Mouse (Mus musculus): Measurements from ENCODE around the gene Hrh3.
A peak's percentile ranks its signal among the peaks of the same experiment; 100 is the strongest.

Hrh3 gene

DNA sequence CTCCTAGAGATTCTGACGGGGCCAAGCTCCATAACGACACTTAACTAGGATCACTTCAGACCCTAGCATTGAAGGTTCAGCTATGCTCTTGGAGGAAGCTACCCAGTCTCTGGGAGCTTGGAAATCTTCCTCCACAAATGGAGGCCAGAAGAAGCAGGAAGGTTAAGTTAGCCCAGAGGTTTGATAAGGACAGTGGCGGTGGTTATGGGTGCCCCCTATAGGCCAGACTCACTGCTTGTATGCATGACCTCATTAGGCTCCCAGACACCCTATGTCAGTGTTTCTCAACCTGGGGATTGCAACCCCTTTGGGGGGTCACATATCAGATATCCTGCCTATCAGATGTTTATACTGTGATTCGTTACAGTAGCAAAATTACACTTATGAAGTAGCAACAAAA lies 2.8 kb upstream of the Hrh3 start:
- DNase-seq (ENCODE audit: low read depth in 2 of 2, low spot score in 2 of 2) = no peak

DNA sequence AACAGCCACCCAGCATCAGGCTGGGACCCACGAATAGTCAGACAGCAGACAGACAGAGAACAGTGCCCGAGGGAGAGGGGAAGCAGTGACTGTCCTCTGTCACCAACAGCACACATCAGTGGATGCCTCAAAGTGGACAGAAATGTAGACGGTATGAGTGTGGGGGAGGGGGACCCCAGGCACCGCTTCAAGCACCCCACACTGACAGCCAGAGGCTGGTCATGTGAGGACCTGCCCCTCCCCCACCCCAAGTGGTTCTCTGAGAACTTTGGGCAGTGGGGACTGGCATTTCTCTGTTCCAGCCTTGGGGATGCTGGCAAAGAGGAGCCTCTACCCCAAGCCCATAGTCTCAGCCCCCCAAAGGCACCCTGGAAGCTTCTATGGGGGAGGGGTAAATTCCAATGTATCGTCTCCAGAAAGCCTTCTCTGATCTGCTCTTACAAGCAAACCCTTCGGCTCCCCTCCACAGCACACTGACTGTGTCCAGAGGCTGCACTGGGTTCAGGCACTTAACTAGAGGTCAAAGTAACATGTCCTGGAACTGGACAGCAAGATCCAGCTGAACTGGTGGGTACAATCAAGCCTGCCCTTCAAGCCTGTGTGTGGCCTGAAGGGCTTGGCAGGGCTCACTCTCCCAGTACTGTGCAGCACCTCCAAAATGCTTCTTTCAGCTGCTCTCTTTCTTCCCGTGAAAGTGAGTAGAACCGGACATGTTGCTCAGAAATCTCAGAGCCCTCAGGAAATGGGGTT lies 1.3 kb upstream of the Hrh3 start:
- DNase-seq (ENCODE audit: low read depth in 2 of 2, low spot score in 2 of 2) = no peak

DNA sequence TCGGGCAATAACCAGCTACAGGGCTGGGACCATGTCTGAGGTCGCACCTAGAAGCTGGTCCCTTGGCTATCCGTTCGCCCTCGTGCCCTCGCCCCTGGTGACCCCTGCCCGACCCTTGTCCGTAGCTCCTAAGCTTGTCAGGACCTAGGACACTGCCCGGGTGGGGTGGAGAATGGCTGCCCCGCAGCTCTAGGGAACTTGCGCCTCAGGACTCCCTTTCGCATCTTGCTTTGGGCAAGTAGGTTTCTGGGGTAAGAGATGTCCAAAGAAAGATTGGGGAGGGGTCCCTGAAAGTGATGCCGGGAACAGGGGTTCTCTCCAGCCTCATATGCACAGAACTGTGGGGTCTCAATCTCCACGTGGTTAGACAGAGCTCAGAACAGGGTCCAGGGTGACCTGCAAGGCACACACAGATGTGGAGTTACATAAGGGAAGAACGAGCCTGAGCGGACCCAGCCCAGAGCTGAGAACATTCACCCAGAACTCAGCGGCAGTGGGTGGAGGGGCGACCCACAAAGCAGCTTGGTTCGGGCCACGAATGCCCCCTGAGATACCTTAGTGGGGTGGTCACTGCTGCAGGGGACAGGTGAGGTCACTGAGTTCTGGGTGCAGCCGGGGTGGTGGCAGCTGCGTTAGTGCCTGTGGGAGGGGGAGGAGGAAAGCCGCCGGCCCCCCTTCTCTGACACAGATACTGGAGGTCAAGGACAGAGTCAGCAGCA lies 530 bp upstream of the Hrh3 start:
- no peak for DNase-seq (ENCODE audit: low read depth in 2 of 2, low spot score in 2 of 2)

DNA sequence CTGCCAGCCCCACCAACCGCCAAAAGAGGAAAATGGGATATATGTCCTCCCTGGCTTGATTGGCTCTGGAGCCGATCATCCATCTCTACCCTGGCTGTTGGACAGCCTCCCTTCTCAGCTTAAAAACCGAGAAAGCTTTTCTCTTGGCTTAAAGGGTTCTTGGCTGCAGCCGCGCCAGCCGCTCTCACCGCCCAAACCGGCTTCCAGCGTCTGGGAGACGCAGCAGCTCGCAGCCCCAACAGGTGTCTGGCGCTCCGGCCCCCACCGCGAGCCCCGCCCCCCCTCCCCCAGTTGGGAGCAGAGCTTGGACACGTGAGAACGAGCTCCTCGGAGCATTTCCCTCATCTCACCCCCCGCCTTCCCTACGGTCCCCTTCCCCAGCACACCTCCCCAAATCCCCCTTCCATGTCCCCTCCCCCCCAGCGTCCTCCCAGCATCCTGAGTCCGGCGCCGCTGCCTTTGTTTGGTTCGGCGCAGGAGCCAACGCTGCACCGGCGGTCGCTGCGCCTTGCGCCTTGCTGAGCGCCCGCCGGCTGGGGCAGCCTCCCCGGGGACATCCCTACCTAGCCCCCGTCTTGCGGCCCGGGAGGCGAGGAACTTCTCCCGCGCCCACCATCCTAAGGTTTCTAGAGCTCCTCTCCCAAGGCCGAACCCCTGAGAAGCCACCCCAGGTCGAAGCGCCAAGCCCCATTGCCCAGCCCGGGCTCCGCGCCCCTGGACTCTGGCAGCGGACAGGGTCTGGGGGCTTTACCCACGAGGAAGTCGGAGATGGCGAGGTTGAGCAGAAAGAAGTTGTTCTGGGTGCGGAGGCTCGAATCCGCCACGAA lies 924 bp downstream of the Hrh3 start:
- no peak for DNase-seq (ENCODE audit: low read depth in 2 of 2, low spot score in 2 of 2)

DNA sequence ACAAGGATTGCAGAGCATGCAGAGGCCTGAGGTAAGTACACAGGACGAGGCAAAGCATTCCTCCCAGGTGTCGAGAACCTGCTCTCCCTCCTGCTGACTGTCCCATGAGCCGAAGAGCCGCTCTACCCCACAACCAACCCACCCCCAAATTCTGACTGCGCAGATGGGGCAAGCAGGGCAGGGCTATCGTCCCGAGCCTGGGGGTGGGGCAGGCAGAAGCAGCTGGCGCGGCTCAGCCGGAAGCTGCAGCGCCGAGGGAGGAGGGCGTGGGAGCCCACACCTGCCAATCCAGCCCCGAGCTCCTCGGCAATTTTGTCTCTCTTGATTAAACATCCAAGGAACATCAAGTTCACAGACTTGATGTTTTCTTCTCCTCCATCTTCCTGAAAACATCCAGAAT lies 4.8 kb downstream of the Hrh3 start:
- no peak for DNase-seq (ENCODE audit: low read depth in 2 of 2, low spot score in 2 of 2)

DNA sequence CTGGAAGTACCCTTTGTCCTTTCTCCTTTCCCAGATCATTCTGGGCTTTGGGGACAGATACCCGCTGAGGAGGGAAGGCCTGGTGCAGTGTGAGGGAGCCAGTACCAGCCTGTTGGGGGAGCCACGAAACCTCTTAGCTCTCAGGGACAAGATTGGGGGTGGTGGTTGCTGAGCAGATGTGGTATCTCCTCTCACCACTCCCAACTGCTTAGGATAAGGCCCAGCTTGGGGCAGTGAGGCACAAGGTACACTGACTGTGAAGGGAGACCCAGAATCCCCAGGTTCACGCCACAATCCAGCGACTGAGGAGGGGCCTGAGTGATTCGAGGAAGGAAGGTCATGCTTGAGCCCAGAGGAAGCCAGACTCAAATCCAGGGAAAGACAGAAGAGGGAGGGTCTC lies 6.1 kb downstream of the Hrh3 start:
- no peak for DNase-seq (ENCODE audit: low read depth in 2 of 2, low spot score in 2 of 2)

DNA sequence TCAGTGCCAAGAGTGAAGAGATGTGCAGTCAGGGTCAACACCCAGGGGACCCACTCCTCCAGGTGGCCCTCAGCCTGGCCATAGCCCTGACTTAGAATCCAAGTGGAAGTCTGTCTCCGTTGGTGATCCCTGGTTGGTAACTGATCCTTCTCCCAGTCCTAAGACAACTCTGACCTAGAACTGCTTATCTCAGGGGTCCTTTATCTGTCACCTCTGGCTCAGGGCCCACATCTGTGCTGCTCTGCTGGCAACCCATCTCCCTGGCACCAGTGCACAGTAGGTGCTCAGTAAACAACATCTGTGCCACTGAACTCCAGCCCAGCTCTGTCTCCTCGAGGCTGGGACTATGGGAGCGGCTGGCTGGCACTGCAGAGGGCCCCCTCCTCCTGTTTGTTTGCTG lies 6.7 kb downstream of the Hrh3 start:
- DNase-seq (ENCODE audit: low read depth in 2 of 2, low spot score in 2 of 2) = no peak

DNA sequence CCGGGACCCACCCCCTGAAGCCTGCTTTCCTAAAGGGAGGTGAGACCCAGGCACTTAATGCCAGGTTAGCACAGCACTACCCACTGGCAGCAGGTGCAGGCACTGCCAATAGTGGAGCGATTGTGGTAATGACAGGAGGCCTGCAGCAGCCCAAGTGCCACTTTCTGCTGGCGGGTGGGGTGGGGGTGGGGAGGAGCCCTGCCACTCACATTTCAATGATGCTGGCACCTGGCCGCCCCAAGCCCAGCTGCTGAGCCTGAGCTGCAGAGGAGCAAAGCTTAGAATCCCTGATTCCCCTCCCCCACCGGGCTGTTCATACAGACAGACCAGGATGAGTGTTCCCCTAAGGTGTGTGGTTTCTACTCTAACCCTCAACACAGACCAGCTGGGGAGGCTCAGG lies 8.6 kb downstream of the Hrh3 start:
- DNase-seq (ENCODE audit: low read depth in 2 of 2, low spot score in 2 of 2) = no peak

DNA sequence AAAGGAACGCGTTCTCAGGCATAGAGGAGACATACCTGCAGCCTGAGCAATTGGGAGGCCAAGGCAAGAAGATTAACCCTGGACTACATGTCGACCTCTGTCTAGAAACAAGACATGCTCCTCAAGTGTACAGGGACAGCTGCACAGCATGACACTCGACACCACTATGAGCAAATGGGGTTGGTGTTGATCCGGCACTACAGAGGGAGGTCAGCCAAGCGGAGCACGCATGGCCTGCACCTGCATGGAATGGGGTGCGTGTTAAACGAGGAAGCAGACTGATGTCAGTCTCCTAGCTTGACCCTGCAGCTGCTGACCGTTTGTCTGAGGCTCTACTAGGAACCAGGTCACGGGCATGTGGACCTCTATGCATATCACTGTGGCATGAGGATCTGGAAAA lies 14.0 kb downstream of the Hrh3 start:
- DNase-seq (ENCODE audit: low read depth in 2 of 2, low spot score in 2 of 2) = no peak

DNA sequence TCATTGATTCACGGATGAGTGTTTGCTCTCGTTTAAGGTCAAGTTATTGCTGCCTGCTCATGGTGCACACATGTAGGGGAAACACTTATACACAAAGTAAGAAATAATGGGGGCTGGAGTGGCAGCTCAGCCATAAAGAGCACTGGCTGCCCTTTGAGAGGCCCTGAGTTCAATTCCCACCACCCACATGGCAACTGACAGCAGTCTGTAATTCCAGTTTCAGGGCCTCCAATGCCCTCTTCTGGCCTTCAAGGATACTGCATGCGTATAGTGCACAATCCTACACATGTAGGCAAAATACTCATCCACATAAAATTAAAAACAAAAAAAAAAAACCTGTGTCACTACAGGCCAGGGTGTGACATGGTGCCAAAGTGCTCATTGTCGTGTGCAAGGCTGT lies 16.8 kb downstream of the Hrh3 start:
- DNase-seq (ENCODE audit: low read depth in 2 of 2, low spot score in 2 of 2) = no peak

DNA sequence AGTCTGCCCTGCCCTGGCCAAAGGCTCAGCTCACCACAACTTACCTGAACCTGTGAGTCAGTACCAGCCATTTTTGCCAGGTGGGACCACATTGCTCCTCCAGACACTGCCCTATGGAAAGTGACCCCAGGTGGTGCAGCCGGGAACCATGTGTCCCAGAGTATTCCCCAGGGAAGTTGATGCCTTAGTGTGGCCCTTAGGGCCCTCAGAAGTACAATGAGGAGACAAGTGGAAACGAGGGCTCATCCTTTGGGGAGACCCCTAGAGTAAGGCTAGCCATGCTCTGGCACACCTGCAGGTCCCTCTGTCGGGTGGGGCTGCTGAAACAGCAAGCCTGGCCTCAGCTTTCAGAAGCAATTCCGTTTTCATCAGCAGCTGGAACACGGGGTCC lies 17.7 kb downstream of the Hrh3 start:
- no peak for DNase-seq (ENCODE audit: low read depth in 2 of 2, low spot score in 2 of 2)

DNA sequence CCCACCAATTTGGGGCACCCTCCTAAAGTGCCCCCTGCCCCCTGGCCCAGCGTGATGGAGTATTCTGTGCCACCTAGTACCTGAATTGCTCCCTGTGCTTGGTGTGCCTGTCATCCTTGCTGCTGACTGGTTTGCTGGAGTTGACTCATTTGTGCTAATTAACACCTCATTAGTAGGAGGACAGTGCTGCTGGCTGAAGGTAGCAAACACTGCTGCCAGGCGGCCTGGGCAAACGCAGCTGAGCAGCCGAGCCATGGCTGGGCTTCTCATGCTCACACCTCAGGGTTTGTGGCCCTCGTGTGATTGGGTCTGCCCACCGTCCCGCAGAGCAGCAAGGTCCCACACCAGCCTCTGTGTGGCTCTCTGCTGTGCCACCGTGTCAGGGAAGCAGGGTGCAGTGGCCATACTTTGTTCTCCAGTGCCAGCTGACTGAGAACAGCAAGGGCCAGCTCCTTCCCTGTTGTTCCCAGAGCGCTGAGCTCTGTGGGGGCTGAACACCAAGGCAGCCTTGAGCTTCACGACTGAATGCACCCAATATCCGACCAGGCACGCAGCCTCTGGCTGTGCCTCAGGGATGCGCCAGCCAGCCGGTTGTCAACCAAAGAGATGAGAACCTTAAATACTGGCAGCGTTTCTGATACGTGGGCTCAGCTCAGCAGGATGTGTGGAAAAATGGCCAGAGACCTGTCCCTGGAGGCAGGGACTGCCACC lies 18.2 kb downstream of the Hrh3 start:
- DNase-seq (ENCODE audit: low read depth in 2 of 2, low spot score in 2 of 2) = no peak

DNA sequence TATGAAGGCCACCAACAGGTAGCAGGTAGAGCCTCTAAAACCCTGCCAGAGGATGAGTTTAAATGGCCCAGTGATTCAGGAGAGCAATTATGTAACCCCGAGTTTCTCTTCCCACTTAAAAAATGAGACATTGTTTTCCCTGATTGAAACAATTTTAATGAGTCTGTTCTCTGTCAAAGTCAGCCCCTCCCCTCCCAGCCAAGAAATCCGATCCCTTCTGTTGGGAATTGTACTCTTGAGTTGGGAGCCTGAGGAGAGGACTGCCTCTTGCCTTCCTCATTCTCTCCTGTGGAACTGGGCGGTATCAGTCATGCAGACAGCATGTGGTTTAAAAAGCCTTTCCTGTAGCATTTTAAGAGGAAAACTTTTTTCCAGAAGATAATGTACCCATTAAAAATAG lies 19.7 kb downstream of the Hrh3 start:
- DNase-seq (ENCODE audit: low read depth in 2 of 2, low spot score in 2 of 2) = no peak

DNA sequence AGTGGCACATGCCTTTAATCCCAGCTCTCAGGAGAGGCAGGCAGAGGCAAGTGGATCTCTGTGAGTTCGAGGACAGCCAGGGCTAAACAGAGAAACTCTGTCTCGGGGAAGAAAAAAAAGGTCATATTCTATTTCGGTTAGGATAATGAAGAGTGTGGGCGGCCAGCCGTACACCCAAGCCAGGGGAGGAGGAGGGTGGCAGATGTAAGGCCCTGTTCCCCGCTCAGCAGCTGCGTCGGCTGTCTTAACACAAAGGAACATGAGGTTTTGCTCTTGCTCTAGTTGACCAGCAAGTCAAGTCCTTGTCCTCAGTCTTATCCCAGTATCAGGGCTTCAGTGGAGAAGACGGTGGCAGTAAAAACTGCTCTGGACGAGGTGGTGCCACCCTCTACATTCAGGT lies 21.2 kb downstream of the Hrh3 start:
- DNase-seq (ENCODE audit: low read depth in 2 of 2, low spot score in 2 of 2) = no peak

DNA sequence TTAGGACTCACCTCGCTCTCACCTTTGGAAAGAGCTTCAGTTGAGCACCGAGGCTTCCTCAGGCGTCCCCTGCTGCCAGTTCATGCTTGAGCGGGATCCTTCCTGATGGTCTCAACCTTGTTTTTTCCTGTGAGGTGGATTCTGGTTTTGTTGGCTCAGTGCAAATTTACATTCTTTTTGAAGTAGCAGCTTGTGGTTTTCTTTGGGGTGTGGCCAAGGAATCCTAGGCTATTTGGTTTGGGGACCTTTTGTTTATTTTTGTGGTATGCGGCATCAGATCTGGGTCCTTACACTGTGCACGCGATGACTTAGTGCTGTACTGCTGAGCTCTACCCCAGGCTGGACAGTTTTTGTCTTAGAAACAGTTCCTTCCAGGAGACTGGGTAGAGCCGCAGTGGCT lies 23.6 kb downstream of the Hrh3 start:
- DNase-seq (ENCODE audit: low read depth in 2 of 2, low spot score in 2 of 2) = no peak

DNA sequence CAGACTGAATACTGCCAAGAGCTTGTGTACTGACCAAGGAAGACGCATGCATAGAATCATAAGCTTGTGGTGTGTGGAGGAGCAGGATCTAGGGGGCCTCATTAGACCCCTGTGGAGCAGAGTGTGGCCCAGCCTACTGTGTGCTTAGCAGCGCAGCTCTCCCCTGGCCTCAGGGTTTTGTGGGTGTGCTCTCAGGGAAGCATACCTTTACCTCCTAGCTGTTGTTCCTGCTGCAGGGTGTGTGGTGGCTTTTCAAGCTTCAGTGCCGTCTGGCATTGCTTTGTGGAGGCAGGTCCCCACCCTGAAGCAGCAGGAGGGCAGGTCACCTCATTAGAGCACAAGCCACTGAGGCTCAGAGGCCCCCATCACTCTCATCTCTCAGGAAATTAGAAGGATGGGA lies 26.7 kb downstream of the Hrh3 start:
- DNase-seq (ENCODE audit: low read depth in 2 of 2, low spot score in 2 of 2) = no peak

DNA sequence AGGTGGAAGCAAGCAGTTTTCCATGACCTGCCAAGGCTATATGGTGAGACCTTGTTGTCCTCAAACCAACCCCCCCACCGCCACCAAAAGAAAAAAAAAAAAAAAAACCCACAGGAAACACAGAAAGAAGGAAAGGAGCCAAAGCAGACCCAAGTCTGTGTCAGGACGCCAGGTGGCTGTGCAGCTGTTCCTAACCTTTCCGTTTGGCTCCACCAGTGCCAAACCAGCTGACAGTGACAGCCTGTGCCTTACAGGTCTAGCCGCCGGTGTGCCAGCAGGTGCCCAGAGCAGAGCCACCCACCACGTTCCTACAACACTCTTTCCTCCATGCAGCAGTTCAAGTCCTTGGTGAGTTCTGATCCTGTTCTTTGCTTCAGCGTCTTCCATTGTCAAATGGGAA lies 31.4 kb downstream of the Hrh3 start:
- no peak for DNase-seq (ENCODE audit: low read depth in 2 of 2, low spot score in 2 of 2)

DNA sequence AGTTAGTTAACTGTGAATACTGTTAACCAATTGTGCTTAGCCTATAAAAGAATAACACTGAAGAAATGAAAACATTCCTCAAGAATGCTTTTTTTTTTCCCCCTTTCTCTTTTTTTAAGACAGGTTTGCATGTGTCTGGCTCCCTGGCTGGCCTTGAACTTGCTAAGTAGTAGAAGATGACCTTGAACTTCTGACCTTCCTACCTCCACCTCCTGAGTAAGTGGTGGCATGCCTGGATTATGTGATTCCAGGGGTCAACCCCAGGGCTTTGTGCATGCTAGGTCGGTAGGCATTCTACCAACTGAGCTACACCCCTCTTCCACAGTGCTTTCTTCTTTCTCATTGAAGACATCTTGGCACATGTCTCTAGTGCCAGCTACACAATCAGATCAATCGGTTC lies 32.6 kb downstream of the Hrh3 start:
- no peak for DNase-seq (ENCODE audit: low read depth in 2 of 2, low spot score in 2 of 2)

DNA sequence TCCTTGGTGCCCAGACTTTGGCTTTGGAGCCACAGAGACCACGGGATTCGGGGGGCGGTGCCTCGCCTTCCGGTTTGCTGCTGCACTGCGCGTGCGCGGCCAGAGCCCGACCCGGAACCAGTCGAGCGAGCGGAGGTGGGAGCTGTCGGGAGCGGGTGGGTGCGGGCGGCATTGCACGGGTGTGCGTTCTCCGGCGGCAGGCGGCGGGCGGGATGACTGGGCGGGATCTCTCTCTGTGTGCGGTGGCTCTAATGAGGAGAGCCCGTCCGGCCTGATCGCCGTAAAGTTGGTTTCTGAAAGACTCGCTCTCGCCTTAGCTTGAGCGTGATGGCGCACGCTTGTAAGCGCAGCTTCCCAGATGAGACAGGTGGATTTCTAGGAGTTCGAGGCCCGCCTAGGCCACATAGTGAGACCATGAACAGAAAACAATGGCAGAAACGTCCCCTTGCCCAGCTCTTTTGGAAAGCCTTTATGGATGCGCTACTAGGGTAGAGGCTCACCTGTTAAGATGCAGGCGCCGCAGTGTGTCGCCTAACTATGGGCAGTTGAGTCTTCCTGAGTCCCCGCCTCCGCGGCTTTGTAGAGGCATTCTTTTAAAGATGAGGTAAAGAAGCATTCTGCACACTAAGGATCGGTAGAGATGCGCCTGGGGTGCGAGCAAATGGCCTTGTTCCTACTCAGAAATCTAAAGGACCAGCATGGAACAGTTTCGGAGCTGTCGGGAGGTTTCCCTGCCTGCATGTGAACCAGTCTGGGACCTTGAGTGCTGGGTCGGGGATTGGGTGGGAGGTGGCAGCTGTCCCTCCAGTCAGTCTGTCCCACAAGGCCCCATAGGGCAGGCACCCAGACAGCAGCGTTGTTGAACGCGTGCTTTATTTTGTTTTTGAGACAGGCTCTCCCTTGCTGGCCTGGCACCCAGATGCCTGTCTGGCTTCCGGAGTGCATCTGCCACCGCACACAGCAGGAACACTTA lies 33.5 kb downstream of the Hrh3 start, which contains the start of gene Mtg2:
Gene Mtg2, plus strand, starts transcription at position 108 of the 973 bp plus-strand sequence.
- DNase-seq (ENCODE audit: low read depth in 2 of 2, low spot score in 2 of 2) = peak; percentile 89 to 92

DNA sequence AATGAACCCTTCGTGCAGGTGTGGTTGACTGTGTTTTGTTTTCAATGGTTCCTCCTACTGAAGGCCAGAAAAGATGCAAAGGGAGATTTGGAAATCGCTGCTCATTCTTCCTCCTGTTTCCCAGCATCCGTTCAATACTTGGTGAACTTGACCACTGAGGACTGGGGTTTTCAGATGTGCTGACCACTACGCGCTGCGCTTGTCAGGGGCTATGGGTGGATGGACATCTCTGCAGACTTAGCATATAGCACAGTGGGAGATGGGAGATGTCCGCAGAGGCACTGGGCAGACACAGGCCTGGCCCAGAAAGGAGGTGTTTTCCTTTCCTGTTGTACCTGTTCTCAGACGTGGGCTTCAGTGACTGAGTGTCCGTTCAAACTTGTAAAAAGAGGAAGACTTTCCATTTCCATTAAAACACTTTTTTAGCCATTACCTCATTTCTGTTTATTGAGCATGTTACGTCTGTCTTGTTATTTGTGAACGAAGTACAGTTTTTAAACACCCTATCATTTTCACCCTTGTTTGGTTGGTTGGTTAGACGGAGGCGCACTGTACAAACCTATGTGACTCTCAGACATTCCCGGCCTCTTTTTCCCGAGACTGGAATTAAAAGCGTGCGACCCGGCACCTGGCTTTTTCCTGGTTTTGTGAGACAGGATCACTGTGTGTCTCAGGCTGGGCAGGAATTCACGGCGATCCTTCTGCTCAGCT lies 34.4 kb downstream of the Hrh3 start:
- no peak for DNase-seq (ENCODE audit: low read depth in 2 of 2, low spot score in 2 of 2)

Measured in CD8-positive naive resting alpha-beta T cell, adult 2 months (primary cell).